14 mouse cellular contexts compared by ENCODE assay signal in genomic region chr17:71057758-71058157, GRCm38 (mm10).
"Had no signal": no experiment of that assay in that cellular context is flagged by ENCODE, and none has a peak within 500 bp of the region (broad histone marks: within the 10 kb centered on the region; RNA-seq: fewer than 3 reads in every experiment).

No protein-coding gene starts in this region.

- ATAC-seq: midbrain, embryonic 13.5 days; midbrain, embryonic 15.5 days had no signal

- H3K9me3 ChIP-seq: midbrain, embryonic 13.5 days; midbrain, embryonic 15.5 days; stomach, embryonic 15.5 days had no signal

- H3K9ac ChIP-seq: liver, embryonic 14.5 days; lung, embryonic 14.5 days; midbrain, embryonic 13.5 days; midbrain, embryonic 15.5 days; stomach, embryonic 15.5 days had no signal

- H3K27me3 ChIP-seq: midbrain, embryonic 13.5 days; midbrain, embryonic 15.5 days; stomach, embryonic 15.5 days had no signal

- H3K4me2 ChIP-seq: lung, embryonic 14.5 days; midbrain, embryonic 11.5 days; midbrain, embryonic 13.5 days; midbrain, embryonic 15.5 days; stomach, embryonic 15.5 days had no signal

- H3K27ac ChIP-seq: liver, embryonic 14.5 days; midbrain, embryonic 13.5 days; midbrain, embryonic 15.5 days; stomach, embryonic 15.5 days; stomach, postnatal 0 days had no signal

- H3K36me3 ChIP-seq: midbrain, embryonic 13.5 days; midbrain, embryonic 15.5 days; stomach, embryonic 15.5 days had no signal

- H3K4me1 ChIP-seq: midbrain, embryonic 13.5 days; midbrain, embryonic 15.5 days; stomach, embryonic 15.5 days had no signal

- H3K4me3 ChIP-seq: midbrain, embryonic 13.5 days; midbrain, embryonic 15.5 days; stomach, embryonic 15.5 days had no signal

- DNase-seq: lung, adult 18-20 months; lung, embryonic 14.5 days; lung, postnatal 10 days; lung, postnatal 4 days; right cerebral cortex, postnatal 14 days; thymus, adult 2 months; thymus, postnatal 25 days; thymus, postnatal 4 days had no signal
